Mouse (Mus musculus): Measurements from ENCODE around the gene Cln6. TPM values are rescaled to one million over a fixed set of nuclear protein-coding genes. Genes with fewer than 3 reads are reported as not detected.

Cln6 gene
- total and polyA plus RNA-seq, 3 experiments = 29.4 to 52.1 TPM; not detected in 1

DNA sequence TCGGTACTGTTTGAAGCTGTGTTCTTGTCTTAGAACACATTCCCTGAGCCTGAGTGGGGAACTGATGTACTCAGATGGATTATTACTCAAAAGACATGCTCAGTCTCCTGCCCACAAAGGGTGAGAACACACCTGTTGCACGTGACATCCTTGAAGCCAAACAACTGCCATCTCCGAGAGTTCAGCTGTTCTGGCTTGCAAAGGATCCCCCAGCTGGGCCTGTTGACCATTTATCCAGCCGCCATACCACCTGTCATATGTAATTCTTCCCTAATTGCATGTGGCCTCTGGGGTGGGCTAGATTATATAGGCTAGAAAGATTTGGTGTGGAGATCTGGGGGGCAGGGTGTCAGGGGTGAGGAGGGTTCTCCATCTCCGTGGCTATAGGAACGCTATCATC, 17.8 kb upstream of the Cln6 start:
- no peaks in the 10 kb centered on the region for H3K79me2 ChIP-seq (ENCODE audit: control insufficient read depth, insufficient read depth, low read length, poor library complexity)
- H3K36me3 ChIP-seq (ENCODE audit: control insufficient read depth in 1 of 2, insufficient read depth in 2 of 2, low read length in 2 of 2) = peaks cover 0 to 22% of the 10 kb centered on the region in 2 experiments; a peak in 2 of 4 replicates
- H3K4me1 ChIP-seq (ENCODE audit: control insufficient read depth in 1 of 2, insufficient read depth in 2 of 2, low read length in 2 of 2) = peaks cover 12 to 31% of the 10 kb centered on the region in 2 experiments
- TF ChIP-seq NELFE (IDR thresholded peaks at IDR 0.05; ENCODE audit: low read depth, low read length) (no peak), NRF1 (IDR thresholded peaks at IDR 0.05; ENCODE audit: insufficient read depth, low read depth, low read length, poor library complexity, severe bottlenecking) (no peak), SIN3A (IDR thresholded peaks at IDR 0.05; ENCODE audit: low read length) (no peak), MAFK (IDR thresholded peaks at IDR 0.05; ENCODE audit: borderline replicate concordance, low read depth, low read length) (no peak), MYC (IDR thresholded peaks at IDR 0.05; ENCODE audit: low read depth, low read length) (no peak), CHD2 (IDR thresholded peaks at IDR 0.05; ENCODE audit: low read length) (no peak), TCF12 (IDR thresholded peaks at IDR 0.05; ENCODE audit: low read depth, low read length) (no peak), ZNF384 (IDR thresholded peaks at IDR 0.05; ENCODE audit: low read depth, low read length) (no peak)
- no peaks in the 10 kb centered on the region for H3K27me3 ChIP-seq (ENCODE audit: control insufficient read depth in 1 of 2, insufficient read depth in 2 of 2, low read length in 2 of 2)
- no peak overlapping the region for H3K27ac ChIP-seq (ENCODE audit: control insufficient read depth, low read depth, low read length)
- no peak overlapping the region for H3K9ac ChIP-seq (ENCODE audit: control insufficient read depth, low read depth, low read length, poor library complexity, severe bottlenecking)
- no peak for DNase-seq (ENCODE audit: low read depth, low spot score)
- H3K9me3 ChIP-seq (replicated peaks; ENCODE audit: insufficient read depth, low read length) = no peaks in the 10 kb centered on the region
- no peak overlapping the region for H3K4me3 ChIP-seq (ENCODE audit: control insufficient read depth in 1 of 2, insufficient read depth in 1 of 2, low read depth in 2 of 2, low read length in 2 of 2)

DNA sequence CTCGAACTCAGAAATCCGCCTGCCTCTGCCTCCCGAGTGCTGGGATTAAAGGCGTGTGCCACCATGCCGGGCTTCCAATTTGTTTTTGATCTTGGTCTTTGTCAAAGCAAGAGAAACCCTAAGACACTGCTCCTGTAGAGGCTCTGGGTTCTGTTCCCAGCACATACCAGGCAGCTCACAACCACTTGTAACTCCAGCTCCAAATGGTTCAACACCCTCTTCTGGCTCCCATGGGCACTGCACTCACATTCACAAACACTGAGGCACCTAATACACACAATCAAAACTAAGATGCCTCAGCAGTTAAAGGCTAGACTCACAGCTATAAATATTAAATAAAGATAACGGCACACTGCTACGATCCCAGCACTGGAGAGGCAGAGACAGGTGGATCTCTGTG, 16.8 kb upstream of the Cln6 start:
- Histone ChIP-seq H3K4me3 (ENCODE audit: control insufficient read depth in 1 of 2, insufficient read depth in 1 of 2, low read depth in 2 of 2, low read length in 2 of 2) (no peak overlapping the region), H3K9ac (ENCODE audit: control insufficient read depth, low read depth, low read length, poor library complexity, severe bottlenecking) (no peak overlapping the region), H3K9me3 (replicated peaks; ENCODE audit: insufficient read depth, low read length) (no peaks in the 10 kb centered on the region), H3K36me3 (ENCODE audit: control insufficient read depth in 1 of 2, insufficient read depth in 2 of 2, low read length in 2 of 2) (peaks cover 0 to 24% of the 10 kb centered on the region in 2 experiments; a peak in 2 of 4 replicates), H3K27me3 (ENCODE audit: control insufficient read depth in 1 of 2, insufficient read depth in 2 of 2, low read length in 2 of 2) (no peaks in the 10 kb centered on the region), H3K79me2 (ENCODE audit: control insufficient read depth, insufficient read depth, low read length, poor library complexity) (no peaks in the 10 kb centered on the region; the same call in 1 of the 2 replicates), H3K4me1 (ENCODE audit: control insufficient read depth in 1 of 2, insufficient read depth in 2 of 2, low read length in 2 of 2) (peaks cover 16 to 29% of the 10 kb centered on the region in 2 experiments), H3K27ac (ENCODE audit: control insufficient read depth, low read depth, low read length) (no peak overlapping the region)
- no peak for DNase-seq (ENCODE audit: low read depth, low spot score)
- TF ChIP-seq UBTF (IDR thresholded peaks at IDR 0.05; ENCODE audit: borderline replicate concordance, insufficient read depth, low read depth, low read length) = no peak
- TF ChIP-seq USF2 (IDR thresholded peaks at IDR 0.05; ENCODE audit: borderline replicate concordance in 1 of 2, insufficient read depth in 1 of 2, low read depth in 1 of 2, low read length in 2 of 2) = no peak
- no peak for TF ChIP-seq MAX (IDR thresholded peaks at IDR 0.05; ENCODE audit: low read length)
- TF ChIP-seq MYB (IDR thresholded peaks at IDR 0.05; ENCODE audit: low read depth, low read length) = no peak
- no peak for TF ChIP-seq ELF1 (IDR thresholded peaks at IDR 0.05; ENCODE audit: low read depth, low read length)
- peak in 1 of 3 experiments; percentile 5; a peak in 1 of 6 replicates for TF ChIP-seq CTCF (IDR thresholded peaks at IDR 0.05 in 2 of 3, conservative IDR thresholded peaks at IDR 0.05 in 1 of 3; ENCODE audit: control insufficient read depth in 1 of 3, insufficient read depth in 1 of 3, low read depth in 2 of 3, low read length in 3 of 3, poor library complexity in 1 of 3, severe bottlenecking in 1 of 3)

Measured in MEL (cell line).